Mouse (Mus musculus): ENCODE measurements around the gene Cbx7.
"Not testable (repeated sequence)": the region's sequence is repeated elsewhere in the genome, so short reads cannot be mapped to it uniquely, and the experiment has no call there.

Cbx7 gene

GRCm38 (mm10) chr15:79947681-79948080 lies 23.2 kb downstream of the Cbx7 start:
- no peak for DNase-seq (ENCODE audit: low spot score)

GRCm38 (mm10) chr15:79946790-79947189 lies 24.1 kb downstream of the Cbx7 start:
- DNase-seq (ENCODE audit: low spot score) = no peak

- peak; percentile 92 for DNase-seq (ENCODE audit: low spot score)
Measured at GRCm38 (mm10) chr15:79946022-79946421, 24.9 kb downstream of the Cbx7 start.

GRCm38 (mm10) chr15:79944948-79945347 lies 26.0 kb downstream of the Cbx7 start:
- no peak for DNase-seq (ENCODE audit: low spot score)

GRCm38 (mm10) chr15:79943584-79943983 lies 27.3 kb downstream of the Cbx7 start:
- no peak for DNase-seq (ENCODE audit: low spot score)

- DNase-seq (ENCODE audit: low spot score) = no peak
Measured at GRCm38 (mm10) chr15:79942541-79942940, 28.4 kb downstream of the Cbx7 start.

GRCm38 (mm10) chr15:79940932-79941331 lies 30.0 kb downstream of the Cbx7 start:
- no peak for DNase-seq (ENCODE audit: low spot score)

- DNase-seq (ENCODE audit: low spot score) = no peak
Measured at GRCm38 (mm10) chr15:79939913-79940312, 31.0 kb downstream of the Cbx7 start.

GRCm38 (mm10) chr15:79939501-79939900 lies 31.4 kb downstream of the Cbx7 start:
- not testable (repeated sequence) for DNase-seq (ENCODE audit: low spot score)

- no peak for DNase-seq (ENCODE audit: low spot score)
Measured at GRCm38 (mm10) chr15:79939020-79939419, 31.9 kb downstream of the Cbx7 start.

- no peak for DNase-seq (ENCODE audit: low spot score)
Measured at GRCm38 (mm10) chr15:79936374-79936751, 34.6 kb downstream of the Cbx7 start.

- no peak for DNase-seq (ENCODE audit: low spot score)
Measured at GRCm38 (mm10) chr15:79935654-79936373, 35.1 kb downstream of the Cbx7 start.

- no peak for DNase-seq (ENCODE audit: low spot score)
Measured at GRCm38 (mm10) chr15:79934776-79935175, 36.1 kb downstream of the Cbx7 start.

GRCm38 (mm10) chr15:79933670-79934514 lies 37.0 kb downstream of the Cbx7 start:
- DNase-seq (ENCODE audit: low spot score) = no peak

GRCm38 (mm10) chr15:79933052-79933669 lies 37.8 kb downstream of the Cbx7 start:
- DNase-seq (ENCODE audit: low spot score) = no peak

GRCm38 (mm10) chr15:79932323-79932987 lies 38.5 kb downstream of the Cbx7 start:
- peak; percentile 92 for DNase-seq (ENCODE audit: low spot score)

GRCm38 (mm10) chr15:79931496-79932141 lies 39.3 kb downstream of the Cbx7 start:
- no peak for DNase-seq (ENCODE audit: low spot score)

- DNase-seq (ENCODE audit: low spot score) = no peak
Measured at GRCm38 (mm10) chr15:79929734-79930133, 41.2 kb downstream of the Cbx7 start.

- DNase-seq (ENCODE audit: low spot score) = no peak
Measured at GRCm38 (mm10) chr15:79928736-79929135, 42.2 kb downstream of the Cbx7 start.

- DNase-seq (ENCODE audit: low spot score) = no peak
Measured at GRCm38 (mm10) chr15:79928316-79928715, 42.6 kb downstream of the Cbx7 start.

- DNase-seq (ENCODE audit: low spot score) = peak; percentile 91
Measured at GRCm38 (mm10) chr15:79927637-79928122, 43.2 kb downstream of the Cbx7 start.
